Mouse (Mus musculus) testis, adult 2 months (tissue): ENCODE data around the gene Eln.

Experiments used
- CTCF ChIP-seq: fragments of 200-500 bp; IDR thresholded peaks from 2 replicates; pipeline ENCODE4 v1.5.1; 2012; ENCODE audit warnings: low read depth, mild to moderate bottlenecking, inconsistent platforms, low read length, moderate library complexity; ENCODE audit not compliant: control insufficient read depth, insufficient read depth, insufficient replicate concordance
- POLR2A ChIP-seq: fragments of 200-500 bp; IDR thresholded peaks from 2 replicates; pipeline ENCODE4 v1.6.1; 2012; ENCODE audit warnings: low read depth, mild to moderate bottlenecking, inconsistent platforms, low read length, moderate library complexity; ENCODE audit not compliant: control insufficient read depth

DNA sequence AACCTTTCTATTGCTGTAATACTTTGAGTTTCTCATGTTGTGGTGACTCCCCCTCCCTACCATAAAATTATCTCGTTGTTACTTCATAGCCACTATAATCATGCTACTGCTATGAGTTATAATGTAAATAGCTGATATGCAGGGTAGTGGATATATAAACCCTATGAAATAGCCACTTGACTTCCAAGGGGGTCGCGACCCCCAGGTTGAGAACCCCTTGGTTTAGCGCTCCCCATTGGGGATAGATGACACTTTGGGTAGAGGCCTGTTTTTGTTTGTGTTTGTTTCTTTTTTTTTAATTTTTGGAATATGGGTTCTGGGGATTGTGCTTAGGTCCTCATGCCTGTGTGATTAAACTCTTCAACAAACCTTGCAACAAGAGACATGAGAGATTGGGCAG is 21.8 kb downstream of the Eln start:
- TF ChIP-seq CTCF: no peak
- no peak for TF ChIP-seq POLR2A
